Mouse (Mus musculus): ENCODE measurements at regions not wholly inside any gene's neighbourhood (a gene's known extent, or its start where the extent isn't known, plus 50 kb on each side); places are given as distances from the start of the nearest gene placed in this dataset.

DNA sequence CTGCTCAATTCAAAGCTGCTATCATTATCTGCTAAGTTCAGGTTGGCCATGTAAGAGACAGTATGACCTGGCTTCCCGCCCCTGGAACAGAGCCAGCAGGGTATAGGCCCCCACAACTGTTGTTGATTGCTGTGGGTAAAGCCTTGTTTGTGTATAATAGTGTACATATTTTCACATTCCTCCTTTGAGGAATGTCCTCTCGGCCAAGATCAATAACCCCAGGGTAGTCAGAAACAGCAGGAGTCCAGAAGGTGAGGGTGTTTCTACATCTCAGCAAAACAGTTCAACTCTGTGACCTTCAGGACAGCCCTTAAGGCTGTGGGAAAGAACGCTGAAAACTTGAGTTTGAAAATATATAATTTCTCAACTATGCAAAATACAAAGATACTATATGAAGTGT is 155.1 kb upstream of the Med13l start:
- H3K36me3 ChIP-seq (replicated peaks) = no peaks in the 10 kb centered on the region
- no peak overlapping the region for H3K9ac ChIP-seq
- ATAC-seq (ENCODE audit: insufficient read depth) = no peak
- no peak overlapping the region for H3K27ac ChIP-seq (replicated peaks)
- 0 out of 2 replicates have a peak, but pooled peaks cover 4% of the 10 kb centered on the region for H3K4me1 ChIP-seq (replicated peaks)
- H3K4me2 ChIP-seq = no peak overlapping the region
- no peaks in the 10 kb centered on the region for H3K9me3 ChIP-seq (replicated peaks)
- 62% methylated on average over 3 of the region's 3 CpGs for WGBS (ENCODE audit: insufficient replicate concordance)
- peaks cover 53% of the 10 kb centered on the region for H3K27me3 ChIP-seq
- no peak overlapping the region for H3K4me3 ChIP-seq (replicated peaks)

GRCm38 (mm10) chr5:118407451-118407850 is 153.0 kb upstream of the Med13l start:
- H3K4me3 ChIP-seq (replicated peaks) = no peak overlapping the region
- H3K27ac ChIP-seq (replicated peaks) = no peak overlapping the region
- H3K9ac ChIP-seq = no peak overlapping the region
- ATAC-seq (ENCODE audit: insufficient read depth) = no peak
- no peak overlapping the region for H3K4me2 ChIP-seq
- H3K36me3 ChIP-seq (replicated peaks) = no peaks in the 10 kb centered on the region
- H3K4me1 ChIP-seq (replicated peaks) = peaks cover 7% of the 10 kb centered on the region
- WGBS (ENCODE audit: insufficient replicate concordance) = 65% methylated on average over 11 of the region's 11 CpGs
- no peaks in the 10 kb centered on the region for H3K9me3 ChIP-seq (replicated peaks)
- H3K27me3 ChIP-seq = peaks cover 53% of the 10 kb centered on the region

DNA sequence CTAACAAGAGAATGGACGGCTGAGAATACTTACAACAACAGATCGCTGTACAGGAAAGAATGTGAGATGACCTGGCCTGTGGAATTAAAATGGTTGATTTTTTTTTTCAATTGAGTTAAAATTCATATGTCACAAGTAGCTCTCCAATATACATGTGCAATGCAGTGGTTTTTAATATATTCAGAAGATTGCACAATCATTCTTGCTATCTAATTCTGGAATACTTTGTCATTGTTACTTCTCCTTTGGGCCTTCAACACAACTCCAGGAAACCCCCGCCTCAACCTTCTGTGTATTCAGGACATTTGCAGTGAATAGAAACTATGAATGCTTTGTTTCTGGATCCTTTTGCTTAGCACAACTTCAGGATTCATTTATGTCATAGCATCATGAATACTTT is 152.5 kb upstream of the Med13l start:
- H3K4me1 ChIP-seq (replicated peaks) = peaks cover 11% of the 10 kb centered on the region
- H3K9me3 ChIP-seq (replicated peaks) = no peaks in the 10 kb centered on the region
- H3K4me3 ChIP-seq (replicated peaks) = no peak overlapping the region
- 53% methylated on average over 3 of the region's 3 CpGs for WGBS (ENCODE audit: insufficient replicate concordance)
- H3K4me2 ChIP-seq = no peak overlapping the region
- H3K9ac ChIP-seq = no peak overlapping the region
- no peak overlapping the region for H3K27ac ChIP-seq (replicated peaks)
- peaks cover 48% of the 10 kb centered on the region for H3K27me3 ChIP-seq
- no peak for ATAC-seq (ENCODE audit: insufficient read depth)
- no peaks in the 10 kb centered on the region for H3K36me3 ChIP-seq (replicated peaks)

DNA sequence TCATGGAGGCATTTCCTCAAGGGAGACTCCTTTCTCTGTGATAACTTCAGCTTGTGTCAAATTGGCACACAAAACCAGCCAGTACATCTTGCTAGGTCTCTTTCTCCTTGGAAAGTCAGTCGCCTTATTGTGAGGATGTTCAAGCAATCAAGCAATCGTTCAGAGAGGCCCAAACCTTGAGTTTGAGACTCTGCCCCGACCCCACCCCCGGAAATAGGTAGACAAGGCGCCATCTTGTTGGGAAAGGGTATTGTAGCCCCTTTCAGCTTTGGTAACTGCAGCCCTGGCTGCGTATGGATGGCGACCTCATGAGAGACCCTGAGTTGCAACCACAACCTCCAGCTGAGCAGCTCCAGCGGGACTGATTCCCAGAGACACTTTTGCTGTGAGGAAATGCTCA is 151.7 kb upstream of the Med13l start:
- H3K4me3 ChIP-seq (replicated peaks) = no peak overlapping the region
- peaks cover 41% of the 10 kb centered on the region for H3K27me3 ChIP-seq
- no peak overlapping the region for H3K4me2 ChIP-seq
- WGBS (ENCODE audit: insufficient replicate concordance) = 60% methylated on average over 8 of the region's 8 CpGs
- H3K4me1 ChIP-seq (replicated peaks) = peaks cover 17% of the 10 kb centered on the region
- H3K36me3 ChIP-seq (replicated peaks) = no peaks in the 10 kb centered on the region
- no peak for ATAC-seq (ENCODE audit: insufficient read depth)
- no peaks in the 10 kb centered on the region for H3K9me3 ChIP-seq (replicated peaks)
- H3K9ac ChIP-seq = no peak overlapping the region
- H3K27ac ChIP-seq (replicated peaks) = no peak overlapping the region

GRCm38 (mm10) chr5:118413428-118414282 is 146.8 kb upstream of the Med13l start:
- peaks cover 22% of the 10 kb centered on the region for H3K4me1 ChIP-seq (replicated peaks)
- ATAC-seq (ENCODE audit: insufficient read depth) = peak; percentile 84
- no peak overlapping the region for H3K4me3 ChIP-seq (replicated peaks)
- H3K27me3 ChIP-seq = peaks cover 21% of the 10 kb centered on the region; the same call in 1 of the 2 replicates
- no peaks in the 10 kb centered on the region for H3K9me3 ChIP-seq (replicated peaks)
- H3K36me3 ChIP-seq (replicated peaks) = no peaks in the 10 kb centered on the region
- 65% methylated on average over 13 of the region's 13 CpGs for WGBS (ENCODE audit: insufficient replicate concordance)
- no peak overlapping the region for H3K4me2 ChIP-seq
- no peak overlapping the region for H3K9ac ChIP-seq
- H3K27ac ChIP-seq (replicated peaks) = no peak overlapping the region

- 47% methylated on average over 7 of the region's 7 CpGs for WGBS (ENCODE audit: insufficient replicate concordance)
- no peaks in the 10 kb centered on the region for H3K9me3 ChIP-seq (replicated peaks)
- peak overlapping the region; percentile 58 for H3K4me2 ChIP-seq
- H3K4me3 ChIP-seq (replicated peaks) = peak overlapping the region; percentile 27
- peaks cover 28% of the 10 kb centered on the region for H3K27me3 ChIP-seq
- H3K9ac ChIP-seq = peak overlapping the region; percentile 19; the same call in 1 of the 2 replicates
- ATAC-seq (ENCODE audit: insufficient read depth) = peak; percentile 98
- peak overlapping the region; percentile 94 for H3K27ac ChIP-seq (replicated peaks)
- no peaks in the 10 kb centered on the region for H3K36me3 ChIP-seq (replicated peaks)
- H3K4me1 ChIP-seq (replicated peaks) = peaks cover 41% of the 10 kb centered on the region
Measured at GRCm38 (mm10) chr5:118419344-118420037, 141.0 kb upstream of the Med13l start.

GRCm38 (mm10) chr5:118421884-118422821 is 138.3 kb upstream of the Med13l start:
- no peak overlapping the region for H3K4me3 ChIP-seq (replicated peaks)
- peaks cover 50% of the 10 kb centered on the region for H3K27me3 ChIP-seq
- no peak overlapping the region for H3K4me2 ChIP-seq
- no peak for ATAC-seq (ENCODE audit: insufficient read depth)
- no peak overlapping the region for H3K9ac ChIP-seq
- no peaks in the 10 kb centered on the region for H3K36me3 ChIP-seq (replicated peaks)
- H3K27ac ChIP-seq (replicated peaks) = no peak overlapping the region
- no peaks in the 10 kb centered on the region for H3K9me3 ChIP-seq (replicated peaks)
- 50% methylated on average over 32 of the region's 32 CpGs for WGBS (ENCODE audit: insufficient replicate concordance)
- H3K4me1 ChIP-seq (replicated peaks) = peaks cover 41% of the 10 kb centered on the region

DNA sequence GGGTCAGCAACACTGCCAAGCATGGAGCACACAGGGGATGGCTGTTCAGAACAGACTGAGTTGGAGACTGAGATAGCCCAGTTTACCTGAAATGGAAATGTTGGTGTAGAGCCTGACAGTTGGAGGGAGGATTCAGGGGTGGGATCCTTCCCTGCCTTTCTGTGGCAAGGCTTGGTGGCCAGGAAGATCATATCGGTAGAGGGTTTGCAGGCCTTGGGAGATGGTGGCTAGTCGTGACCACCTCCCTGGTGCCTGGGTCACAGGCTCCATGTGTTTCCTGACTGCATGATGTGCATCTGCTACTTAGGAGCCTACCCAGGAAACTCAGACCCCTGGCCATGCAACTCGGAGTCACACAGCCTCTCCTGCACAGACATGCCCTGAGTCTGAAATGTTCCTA is 136.3 kb upstream of the Med13l start:
- H3K4me1 ChIP-seq (replicated peaks) = peaks cover 31% of the 10 kb centered on the region
- no peak overlapping the region for H3K27ac ChIP-seq (replicated peaks)
- H3K4me2 ChIP-seq = no peak overlapping the region
- ATAC-seq (ENCODE audit: insufficient read depth) = no peak
- no peak overlapping the region for H3K9ac ChIP-seq
- H3K36me3 ChIP-seq (replicated peaks) = no peaks in the 10 kb centered on the region
- H3K9me3 ChIP-seq (replicated peaks) = no peaks in the 10 kb centered on the region
- peaks cover 70% of the 10 kb centered on the region for H3K27me3 ChIP-seq
- H3K4me3 ChIP-seq (replicated peaks) = no peak overlapping the region
- 51% methylated on average over 3 of the region's 3 CpGs for WGBS (ENCODE audit: insufficient replicate concordance)

- H3K4me3 ChIP-seq (replicated peaks) = no peak overlapping the region
- no peaks in the 10 kb centered on the region for H3K36me3 ChIP-seq (replicated peaks)
- H3K27ac ChIP-seq (replicated peaks) = no peak overlapping the region
- no peak for ATAC-seq (ENCODE audit: insufficient read depth)
- WGBS (ENCODE audit: insufficient replicate concordance) = 42% methylated on average over 9 of the region's 9 CpGs
- peaks cover 77% of the 10 kb centered on the region for H3K27me3 ChIP-seq
- H3K4me1 ChIP-seq (replicated peaks) = peaks cover 23% of the 10 kb centered on the region
- no peak overlapping the region for H3K4me2 ChIP-seq
- no peaks in the 10 kb centered on the region for H3K9me3 ChIP-seq (replicated peaks)
- no peak overlapping the region for H3K9ac ChIP-seq
Measured at GRCm38 (mm10) chr5:118424764-118425568, 135.5 kb upstream of the Med13l start.

GRCm38 (mm10) chr5:118426673-118427072 is 133.8 kb upstream of the Med13l start:
- H3K9ac ChIP-seq = no peak overlapping the region
- peaks cover 13% of the 10 kb centered on the region for H3K4me1 ChIP-seq (replicated peaks)
- peaks cover 91% of the 10 kb centered on the region for H3K27me3 ChIP-seq
- 52% methylated on average over 5 of the region's 5 CpGs for WGBS (ENCODE audit: insufficient replicate concordance)
- H3K4me3 ChIP-seq (replicated peaks) = no peak overlapping the region
- no peak overlapping the region for H3K4me2 ChIP-seq
- H3K9me3 ChIP-seq (replicated peaks) = no peaks in the 10 kb centered on the region
- no peaks in the 10 kb centered on the region for H3K36me3 ChIP-seq (replicated peaks)
- ATAC-seq (ENCODE audit: insufficient read depth) = no peak
- no peak overlapping the region for H3K27ac ChIP-seq (replicated peaks)
